Mouse (Mus musculus) midbrain, embryonic 15.5 days (tissue): Measurements from ENCODE around the gene Hoxc8. TPM values are rescaled to one million over a fixed set of nuclear protein-coding genes. Genes with fewer than 3 reads are reported as not detected.

ENCODE experiments used
- ATAC-seq: fragments of 200-750 bp; cut with Nextera tagmentation; replicated peaks from 2 replicates; pipeline ENCODE4 v1.8.0; 2017; ENCODE audit warnings: moderate TSS enrichment
- H3K27ac ChIP-seq: fragments of 300-500 bp; sonication (generic); 2 replicates; pipeline ENCODE4 v1.5.1; 2015; ENCODE audit warnings: mild to moderate bottlenecking, inconsistent platforms
- H3K27me3 ChIP-seq: fragments of 300-500 bp; sonication (generic); replicated peaks from 2 replicates; pipeline ENCODE4 v1.6.1; 2015; ENCODE audit warnings: inconsistent platforms
- H3K36me3 ChIP-seq: fragments of 300-500 bp; sonication (generic); replicated peaks from 2 replicates; pipeline ENCODE4 v1.6.1; 2015; ENCODE audit warnings: inconsistent platforms
- H3K4me1 ChIP-seq: fragments of 300-500 bp; sonication (generic); 2 replicates; pipeline ENCODE4 v1.6.1; 2015; ENCODE audit warnings: inconsistent platforms
- H3K4me2 ChIP-seq: fragments of 300-500 bp; sonication (generic); 2 replicates; pipeline ENCODE4 v1.6.1; 2015; ENCODE audit warnings: inconsistent platforms, mild to moderate bottlenecking, moderate library complexity
- H3K4me3 ChIP-seq: fragments of 300-500 bp; sonication (generic); 2 replicates; pipeline ENCODE4 v1.5.1; 2015; ENCODE audit warnings: mild to moderate bottlenecking, inconsistent platforms
- H3K9ac ChIP-seq: fragments of 300-500 bp; sonication (generic); 2 replicates; pipeline ENCODE4 v1.6.1; 2015; ENCODE audit warnings: mild to moderate bottlenecking, inconsistent platforms
- H3K9me3 ChIP-seq: fragments of 300-500 bp; sonication (generic); 2 replicates; pipeline ENCODE4 v1.6.1; 2016; ENCODE audit warnings: inconsistent platforms
- WGBS: fragments of 180-500 bp; shearing (Covaris S2); methylation state at CpG from one replicate; pipeline ENCODE4 v1.1.7; 2015; ENCODE audit warnings: mixed read lengths; 5-methylcytosine and 5-hydroxymethylcytosine counted together
- polyA plus RNA-seq: library from polyadenylated mRNA; unstranded; fragments of >200 nt; fragmentation: Nextera tagmentation; extraction: Ambion mirVana; gene quantifications from 2 replicates; pipeline ENCODE4 v1.2.1, GENCODE M21; 2015

The Hoxc8 gene
- not detected in 2 replicates for polyA plus RNA-seq

DNA sequence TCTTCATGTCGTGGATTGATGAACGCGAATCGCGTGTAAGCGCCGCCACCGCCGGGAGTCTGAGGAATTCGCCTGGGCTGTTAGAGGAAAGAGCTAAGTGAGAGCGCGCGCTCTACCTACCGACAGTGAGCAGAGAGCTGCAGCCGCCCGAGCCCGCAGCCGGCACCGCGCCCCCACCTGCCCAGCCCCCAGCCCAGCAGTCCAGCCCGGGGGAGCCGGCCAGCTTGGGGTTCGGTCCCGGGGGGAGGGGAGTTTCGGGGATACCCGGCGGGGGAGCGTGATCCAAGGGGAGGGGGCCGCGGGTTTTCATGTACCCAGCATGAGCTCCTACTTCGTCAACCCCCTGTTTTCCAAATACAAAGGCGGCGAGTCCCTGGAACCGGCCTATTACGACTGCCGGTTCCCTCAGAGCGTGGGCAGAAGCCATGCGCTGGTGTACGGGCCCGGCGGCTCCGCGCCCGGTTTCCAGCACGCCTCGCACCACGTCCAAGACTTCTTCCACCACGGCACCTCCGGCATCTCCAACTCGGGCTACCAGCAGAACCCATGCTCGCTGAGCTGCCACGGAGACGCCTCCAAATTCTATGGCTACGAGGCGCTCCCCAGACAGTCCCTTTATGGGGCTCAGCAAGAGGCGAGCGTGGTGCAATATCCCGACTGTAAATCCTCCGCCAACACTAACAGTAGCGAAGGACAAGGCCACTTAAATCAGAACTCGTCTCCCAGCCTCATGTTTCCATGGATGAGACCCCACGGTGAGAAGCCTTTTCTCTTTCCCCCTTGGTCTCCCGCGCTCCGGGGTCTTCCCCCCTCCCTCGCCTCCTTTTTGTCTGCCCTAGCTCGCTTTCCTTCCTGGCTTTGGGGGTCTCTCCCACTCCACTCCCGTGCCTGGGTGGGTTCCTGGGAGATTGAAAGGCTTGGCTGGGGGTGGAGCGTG lies at the start of gene Hoxc8:
Gene Hoxc8 (plus strand): TSS at position 147 of the 937 bp plus-strand sequence.
- H3K4me3 ChIP-seq: 0 out of 2 replicates have a peak within 1 kb of the TSS, but pooled peaks have one; percentile 8
- H3K4me2 ChIP-seq: no peak within 1 kb of the TSS
- H3K4me1 ChIP-seq: peaks cover 4% of the 10 kb centered on the region; the same call in 1 of the 2 replicates
- H3K9me3 ChIP-seq: no peaks in the 10 kb centered on the region
- no peak for ATAC-seq
- H3K27me3 ChIP-seq: peaks cover 95% of the 10 kb centered on the region
- no peak within 1 kb of the TSS for H3K27ac ChIP-seq
- under 1% methylated on average over 66 of the region's 69 CpGs for WGBS
- H3K9ac ChIP-seq: no peak within 1 kb of the TSS
- H3K36me3 ChIP-seq: no peaks in the 10 kb centered on the region

DNA sequence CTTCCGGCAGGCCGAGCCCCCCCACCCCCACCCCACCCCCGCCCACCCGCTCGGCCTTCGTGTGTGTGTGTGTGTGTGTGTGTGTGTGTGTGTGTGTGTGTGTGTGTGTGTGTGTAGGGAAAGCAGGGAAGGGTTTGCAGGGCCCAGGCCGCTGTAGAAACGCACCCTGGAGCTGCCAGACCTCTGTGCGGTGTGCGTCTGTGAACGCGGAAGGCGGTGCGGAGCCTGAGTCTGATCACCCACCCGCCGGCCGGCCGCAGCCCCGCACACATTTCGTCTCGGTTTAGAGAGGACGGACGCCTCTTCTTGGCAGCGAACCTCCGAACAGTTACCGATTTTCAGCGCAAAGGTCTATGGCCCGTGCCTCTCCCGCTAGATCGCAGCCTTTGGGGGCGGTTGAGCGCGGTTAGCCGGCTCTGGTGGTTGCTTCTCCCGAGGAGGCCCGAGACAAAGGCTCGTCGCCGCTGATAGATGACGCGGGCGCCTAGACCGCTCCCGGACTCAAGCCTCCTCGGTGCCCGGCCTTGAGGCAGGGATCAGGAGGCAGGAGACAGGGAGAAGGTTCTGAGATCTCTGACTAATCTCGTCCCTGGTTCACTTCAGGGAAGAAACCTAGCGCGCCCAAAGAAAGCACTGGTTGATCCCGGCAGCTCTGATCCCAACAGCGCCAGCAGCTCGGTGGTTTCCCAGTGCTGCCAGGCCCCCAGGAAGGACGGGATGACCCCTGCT lies 47.5 kb upstream of the Hoxc8 start:
- under 1% methylated on average over 45 of the region's 53 CpGs for WGBS
- Histone ChIP-seq H3K4me1 (peaks cover 7% of the 10 kb centered on the region), H3K27me3 (peaks cover 98% of the 10 kb centered on the region), H3K4me2 (peak overlapping the region; percentile 35), H3K27ac (no peak overlapping the region), H3K4me3 (peak overlapping the region; percentile 23; the same call in 1 of the 2 replicates), H3K9me3 (no peaks in the 10 kb centered on the region), H3K9ac (no peak overlapping the region), H3K36me3 (no peaks in the 10 kb centered on the region)
- ATAC-seq: no peak

DNA sequence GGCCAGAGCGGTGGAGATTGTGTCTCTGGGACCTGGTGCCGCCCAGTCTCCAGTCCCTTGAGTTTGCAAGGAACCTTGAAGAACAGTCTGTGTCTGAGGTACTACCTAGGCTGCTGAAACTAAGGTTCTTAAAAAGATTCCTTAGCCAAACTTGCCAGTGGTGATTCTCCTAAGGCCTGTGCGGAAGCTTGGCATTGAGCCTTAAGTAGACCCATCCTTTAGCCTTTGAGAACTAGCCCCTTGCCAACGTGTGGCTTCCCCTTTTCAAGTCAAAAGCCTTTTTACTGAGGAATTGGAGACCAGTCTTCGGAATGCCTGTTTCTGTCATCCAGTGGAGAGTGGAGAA lies 47.0 kb upstream of the Hoxc8 start:
- Histone ChIP-seq H3K9ac (no peak overlapping the region), H3K27ac (no peak overlapping the region), H3K4me3 (no peak overlapping the region), H3K36me3 (no peaks in the 10 kb centered on the region), H3K27me3 (peaks cover 98% of the 10 kb centered on the region), H3K4me2 (no peak overlapping the region; the same call in 1 of the 2 replicates), H3K4me1 (peaks cover 7% of the 10 kb centered on the region), H3K9me3 (no peaks in the 10 kb centered on the region)
- WGBS: 5% methylated on average over 5 of the region's 5 CpGs
- ATAC-seq: no peak

DNA sequence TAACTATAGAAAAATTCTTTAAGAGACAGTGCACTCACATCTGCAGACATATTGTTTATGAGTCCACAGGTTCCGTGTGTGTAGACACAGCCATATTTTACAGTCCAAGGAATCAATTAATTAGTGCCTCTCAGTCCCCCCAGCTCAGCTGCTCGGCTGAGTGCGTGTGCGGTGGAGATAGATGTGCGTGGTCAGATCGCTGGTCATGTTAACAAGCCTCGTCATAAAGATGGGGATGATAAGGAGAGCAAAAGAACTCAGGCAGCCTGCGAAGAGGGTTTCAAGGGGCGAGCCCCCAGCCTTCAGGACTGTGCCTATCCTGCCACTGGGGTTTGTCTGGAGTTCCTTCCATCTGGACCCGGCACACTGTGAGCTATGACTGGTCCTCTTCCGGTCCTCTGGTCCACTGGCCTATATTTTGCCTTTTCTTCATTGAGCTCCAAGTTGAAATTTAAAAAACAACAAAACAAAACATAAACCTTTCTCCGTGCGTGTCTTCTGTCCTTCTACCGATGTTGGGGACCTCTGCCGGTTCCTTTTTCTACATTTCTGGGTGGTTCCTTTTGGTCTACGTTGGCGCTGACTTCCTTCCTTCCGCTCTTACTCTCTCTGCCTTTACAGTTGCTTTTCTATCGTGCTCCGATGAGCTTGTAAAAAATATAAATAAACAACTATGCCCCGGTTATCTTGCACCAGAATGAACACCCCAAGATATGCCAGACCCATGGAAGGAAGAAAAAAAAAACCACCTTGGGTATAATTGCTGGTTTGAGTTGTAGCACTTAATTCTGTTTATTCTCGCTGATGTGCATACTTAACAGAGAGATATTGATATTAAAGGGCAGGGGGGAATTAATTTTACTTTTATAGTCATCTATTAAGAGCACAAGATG lies 45.0 kb upstream of the Hoxc8 start:
- no peak overlapping the region for H3K27ac ChIP-seq
- H3K4me3 ChIP-seq: no peak overlapping the region
- no peak overlapping the region for H3K4me2 ChIP-seq
- no peak overlapping the region for H3K9ac ChIP-seq
- H3K36me3 ChIP-seq: no peaks in the 10 kb centered on the region
- H3K27me3 ChIP-seq: peaks cover 96% of the 10 kb centered on the region
- H3K9me3 ChIP-seq: no peaks in the 10 kb centered on the region
- 12% methylated on average over 22 of the region's 22 CpGs for WGBS
- peaks cover 4% of the 10 kb centered on the region for H3K4me1 ChIP-seq
- ATAC-seq: no peak

DNA sequence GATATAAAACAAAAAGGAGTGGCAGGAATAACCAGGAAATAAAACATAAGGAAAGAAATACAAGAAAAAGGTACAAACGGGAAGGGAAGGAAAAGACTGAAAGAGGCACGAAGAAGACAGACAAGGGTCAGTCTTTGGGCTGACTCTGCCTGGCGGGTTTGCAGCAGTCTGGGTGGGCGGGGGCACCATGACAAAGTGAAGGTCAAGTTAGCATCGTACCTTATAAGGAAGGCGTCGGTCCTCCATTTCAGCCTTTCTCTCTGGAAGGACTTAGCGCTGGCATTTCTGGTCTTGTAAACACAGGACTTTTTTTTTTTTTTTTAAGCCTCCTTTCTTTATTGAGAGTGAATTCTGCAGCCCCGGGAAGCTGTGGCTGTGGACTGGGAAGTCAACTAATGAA lies 43.1 kb upstream of the Hoxc8 start:
- H3K27me3 ChIP-seq: peaks cover 96% of the 10 kb centered on the region
- no peak overlapping the region for H3K27ac ChIP-seq
- no peak overlapping the region for H3K4me2 ChIP-seq
- peaks cover 4% of the 10 kb centered on the region for H3K4me1 ChIP-seq
- 2% methylated on average over 9 of the region's 9 CpGs for whole genome bisulfite sequencing
- H3K9ac ChIP-seq: no peak overlapping the region
- no peak for ATAC-seq
- no peaks in the 10 kb centered on the region for H3K36me3 ChIP-seq
- H3K4me3 ChIP-seq: no peak overlapping the region
- no peaks in the 10 kb centered on the region for H3K9me3 ChIP-seq

DNA sequence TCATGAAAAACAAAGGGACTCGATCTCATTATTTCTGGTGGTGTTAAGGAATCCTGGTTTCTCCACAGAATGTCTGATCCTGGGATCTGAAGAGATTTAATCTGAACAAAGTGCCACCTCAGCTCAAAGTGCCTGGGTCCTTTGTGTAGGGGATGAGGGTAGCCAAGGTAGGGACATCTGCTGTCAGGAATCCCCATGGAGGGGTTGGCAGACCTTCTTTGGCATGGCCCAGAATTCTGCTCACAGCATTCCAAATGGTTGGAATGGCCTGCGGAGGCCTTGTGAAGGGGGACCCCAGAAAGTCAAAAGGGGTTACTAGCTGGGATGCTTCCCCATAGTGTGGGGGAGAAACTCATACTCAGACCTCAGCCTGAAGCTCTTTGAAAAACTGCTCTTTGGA lies 41.6 kb upstream of the Hoxc8 start:
- Histone ChIP-seq H3K27ac (no peak overlapping the region), H3K36me3 (no peaks in the 10 kb centered on the region), H3K9ac (no peak overlapping the region), H3K9me3 (no peaks in the 10 kb centered on the region), H3K4me1 (no peaks in the 10 kb centered on the region), H3K27me3 (peaks cover 98% of the 10 kb centered on the region), H3K4me2 (no peak overlapping the region), H3K4me3 (no peak overlapping the region)
- ATAC-seq: no peak
- 9% methylated on average over 2 of the region's 2 CpGs for WGBS

GRCm38 (mm10) chr15:102949696-102950095 lies 40.7 kb upstream of the Hoxc8 start:
- Histone ChIP-seq H3K4me1 (no peaks in the 10 kb centered on the region), H3K36me3 (no peaks in the 10 kb centered on the region), H3K27me3 (peaks cover 98% of the 10 kb centered on the region), H3K27ac (no peak overlapping the region), H3K9ac (no peak overlapping the region), H3K4me2 (no peak overlapping the region), H3K4me3 (no peak overlapping the region), H3K9me3 (no peaks in the 10 kb centered on the region)
- no peak for ATAC-seq
- WGBS: 2% methylated on average over 20 of the region's 20 CpGs

DNA sequence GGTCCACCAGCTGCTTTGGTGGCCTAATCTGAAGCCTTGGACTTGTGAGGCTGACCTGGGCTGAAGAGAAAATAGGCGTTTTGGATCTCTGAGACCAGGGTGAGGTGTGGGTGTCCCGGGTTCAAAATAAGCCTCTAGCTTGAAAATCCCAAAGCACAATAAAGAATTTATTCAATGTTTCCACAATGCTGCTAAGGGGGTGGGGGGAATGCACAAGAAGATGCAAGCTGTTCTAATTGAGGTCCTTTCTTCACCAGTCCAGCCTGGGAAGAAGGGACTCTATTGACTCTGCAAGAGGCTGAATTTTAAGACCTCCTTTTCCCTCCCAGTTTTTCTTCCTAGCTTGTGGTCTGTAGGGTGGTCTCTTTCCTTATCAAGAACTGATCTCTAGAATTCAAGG lies 39.5 kb upstream of the Hoxc8 start:
- 5% methylated on average over 2 of the region's 2 CpGs for WGBS
- no peak for ATAC-seq

GRCm38 (mm10) chr15:102953561-102953960 lies 36.8 kb upstream of the Hoxc8 start:
- WGBS: 5% methylated on average over 6 of the region's 6 CpGs
- Histone ChIP-seq H3K9me3 (no peaks in the 10 kb centered on the region), H3K4me2 (no peak overlapping the region), H3K36me3 (no peaks in the 10 kb centered on the region), H3K9ac (no peak overlapping the region), H3K27ac (no peak overlapping the region), H3K4me1 (no peaks in the 10 kb centered on the region), H3K4me3 (no peak overlapping the region), H3K27me3 (peaks cover 98% of the 10 kb centered on the region)
- no peak for ATAC-seq

More for the DNA sequence above, 39.5 kb upstream of the Hoxc8 start:
- Histone ChIP-seq H3K27ac (no peak overlapping the region), H3K4me2 (no peak overlapping the region), H3K27me3 (peaks cover 98% of the 10 kb centered on the region), H3K4me3 (no peak overlapping the region), H3K9me3 (no peaks in the 10 kb centered on the region), H3K9ac (no peak overlapping the region), H3K36me3 (no peaks in the 10 kb centered on the region), H3K4me1 (no peaks in the 10 kb centered on the region)

GRCm38 (mm10) chr15:102954192-102955006 lies 36.0 kb upstream of the Hoxc8 start, which contains the start of gene Hoxc11:
Hoxc11 (plus strand) TSS chr15:102954427.
- Histone ChIP-seq H3K4me3 (no peak within 1 kb of the TSS), H3K9me3 (no peaks in the 10 kb centered on the region), H3K4me2 (no peak within 1 kb of the TSS), H3K27me3 (peaks cover 94% of the 10 kb centered on the region), H3K27ac (no peak within 1 kb of the TSS), H3K36me3 (no peaks in the 10 kb centered on the region), H3K9ac (no peak within 1 kb of the TSS), H3K4me1 (no peaks in the 10 kb centered on the region)
- ATAC-seq: no peak
- 1% methylated on average over 57 of the region's 57 CpGs for WGBS

GRCm38 (mm10) chr15:102955007-102955382 lies 35.4 kb upstream of the Hoxc8 start:
- H3K27me3 ChIP-seq: peaks cover 94% of the 10 kb centered on the region
- no peak overlapping the region for H3K4me3 ChIP-seq
- H3K4me1 ChIP-seq: no peaks in the 10 kb centered on the region
- no peak overlapping the region for H3K4me2 ChIP-seq
- no peak overlapping the region for H3K9ac ChIP-seq
- ATAC-seq: no peak
- H3K36me3 ChIP-seq: no peaks in the 10 kb centered on the region
- under 1% methylated on average over 28 of the region's 28 CpGs for WGBS
- H3K27ac ChIP-seq: no peak overlapping the region
- no peaks in the 10 kb centered on the region for H3K9me3 ChIP-seq
